Mouse (Mus musculus) adrenal gland, postnatal 10 days (tissue): ENCODE measurements around the gene Fam155a. TPM values are rescaled to one million over a fixed set of nuclear protein-coding genes. Genes with fewer than 3 reads are reported as not detected.
"Not testable (repeated sequence)": the region's sequence is repeated elsewhere in the genome, so short reads cannot be mapped to it uniquely, and the experiment has no call there.

Experiments used
- DNase-seq: peaks from one replicate; pipeline ENCODE4 v3.0.0; 2021; ENCODE audit warnings: mixed read lengths
- total RNA-seq, 2 experiments: library from RNA; stranded (reverse); gene quantifications; 2 replicates each; pipeline ENCODE4 v1.2.3; 2021

The Fam155a gene
- total RNA-seq, 2 experiments from 2014 or later = 8.8 to 9.8 TPM

DNA sequence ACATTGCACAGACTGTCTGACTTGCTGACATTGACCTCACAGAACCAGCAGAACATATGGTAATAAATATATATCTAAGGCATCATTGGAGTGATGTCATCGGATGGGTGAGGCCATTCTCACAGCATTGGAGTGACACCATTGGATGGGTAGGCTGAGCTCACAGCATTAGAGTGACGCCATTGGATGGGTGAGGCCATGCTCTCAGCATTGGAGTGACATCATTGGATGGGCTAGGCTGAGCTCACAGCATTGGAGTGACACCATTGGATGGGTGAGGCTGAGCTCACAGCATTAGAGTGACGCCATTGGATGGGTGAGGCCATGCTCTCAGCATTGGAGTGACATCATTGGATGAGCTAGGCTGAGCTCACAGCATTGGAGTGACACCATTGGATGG lies 110.9 kb downstream of the Fam155a start:
- DNase-seq = not testable (repeated sequence)

DNA sequence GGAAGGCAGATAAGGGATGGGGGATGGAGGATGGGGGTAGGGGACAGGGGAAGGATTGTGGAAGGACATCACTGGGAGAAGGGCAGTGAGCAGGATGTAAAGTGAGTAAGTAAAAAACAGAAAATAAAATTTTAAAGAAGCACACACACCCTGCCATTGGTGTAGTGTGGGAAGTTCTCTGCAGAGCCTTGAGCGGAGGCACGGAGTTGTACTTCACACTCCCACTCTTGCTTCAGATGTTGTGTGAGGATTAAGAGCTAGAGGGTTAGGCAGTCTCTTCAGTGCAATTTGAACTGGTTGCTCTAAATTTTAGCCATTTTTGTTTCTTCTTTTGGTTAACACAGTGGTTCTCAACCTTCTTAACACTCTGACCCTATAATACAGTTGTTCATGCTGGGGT lies 114.1 kb downstream of the Fam155a start:
- DNase-seq = no peak

DNA sequence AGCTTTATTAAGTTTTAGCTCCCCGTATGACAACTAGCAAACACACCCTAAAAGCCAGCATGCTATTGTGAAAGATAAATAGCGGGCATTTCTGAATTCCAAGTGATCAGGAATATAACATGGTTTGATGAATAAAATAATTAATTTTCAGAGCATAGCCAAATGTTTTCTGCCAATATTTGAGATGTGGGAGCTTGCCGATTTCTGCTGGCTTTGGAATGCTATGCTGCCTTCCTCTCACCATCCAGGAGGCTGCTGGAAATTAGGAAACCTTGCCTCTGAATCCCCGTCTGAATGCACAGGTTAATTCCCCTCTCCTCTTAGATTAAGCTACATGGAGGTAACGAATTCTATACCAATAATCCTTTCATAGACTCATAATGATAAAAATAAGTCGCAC lies 116.1 kb downstream of the Fam155a start:
- no peak for DNase-seq

DNA sequence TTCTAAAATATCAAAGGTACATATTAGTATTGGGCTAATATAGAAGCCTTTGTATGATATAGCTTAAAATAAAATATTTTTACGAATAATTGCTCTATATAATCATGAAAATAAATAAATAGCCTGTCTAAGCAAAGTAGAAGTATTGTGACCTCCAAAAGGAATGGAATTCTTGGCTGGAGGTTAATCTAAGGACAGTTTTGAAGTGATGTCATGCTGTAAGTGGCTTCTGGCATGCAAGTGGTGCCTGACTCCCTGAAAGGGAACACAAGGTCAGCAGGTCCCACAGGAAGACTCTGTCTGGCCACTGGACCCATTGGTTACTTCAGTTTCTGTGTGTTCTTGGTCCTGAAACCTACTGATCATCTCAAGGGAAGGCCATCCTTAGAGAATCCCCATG lies 117.3 kb downstream of the Fam155a start:
- no peak for DNase-seq

DNA sequence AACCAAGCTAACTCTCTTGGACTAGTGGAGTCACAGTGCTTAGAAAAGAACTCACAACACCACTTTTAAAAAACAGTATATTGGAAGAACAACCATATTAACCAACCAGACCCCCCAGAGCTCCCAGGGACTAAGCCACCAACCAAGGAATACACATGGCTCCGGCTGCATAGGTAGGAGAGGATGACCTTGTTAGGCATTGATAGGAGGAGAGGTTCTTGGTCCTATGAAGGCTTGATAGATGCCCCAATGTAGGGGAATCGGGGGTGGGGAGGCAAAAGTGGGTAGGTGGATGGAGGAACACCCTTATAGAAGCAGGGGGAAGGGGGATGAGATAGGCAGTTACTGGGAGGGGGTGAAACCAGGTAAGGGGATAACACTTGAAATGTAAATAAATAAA lies 132.8 kb downstream of the Fam155a start:
- no peak for DNase-seq

DNA sequence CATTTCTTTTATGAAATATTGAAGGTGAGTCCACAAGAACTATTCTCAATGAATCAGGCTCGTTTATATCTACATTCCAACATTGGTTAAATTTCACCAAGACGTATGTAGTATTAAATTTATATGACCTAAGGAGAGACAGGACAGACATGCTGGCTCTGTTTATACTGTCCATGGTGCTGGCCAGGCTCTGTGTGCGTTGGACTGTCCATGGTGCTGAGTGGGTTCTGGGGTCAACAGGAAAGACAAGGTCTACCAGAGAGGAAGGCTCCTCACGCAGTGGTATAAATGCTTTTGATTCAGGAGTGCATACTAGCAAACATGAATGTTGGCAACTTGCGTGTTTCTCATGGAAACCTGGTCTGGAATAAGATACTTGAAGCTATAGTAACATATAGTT lies 135.7 kb downstream of the Fam155a start:
- DNase-seq = peak; percentile 54

DNA sequence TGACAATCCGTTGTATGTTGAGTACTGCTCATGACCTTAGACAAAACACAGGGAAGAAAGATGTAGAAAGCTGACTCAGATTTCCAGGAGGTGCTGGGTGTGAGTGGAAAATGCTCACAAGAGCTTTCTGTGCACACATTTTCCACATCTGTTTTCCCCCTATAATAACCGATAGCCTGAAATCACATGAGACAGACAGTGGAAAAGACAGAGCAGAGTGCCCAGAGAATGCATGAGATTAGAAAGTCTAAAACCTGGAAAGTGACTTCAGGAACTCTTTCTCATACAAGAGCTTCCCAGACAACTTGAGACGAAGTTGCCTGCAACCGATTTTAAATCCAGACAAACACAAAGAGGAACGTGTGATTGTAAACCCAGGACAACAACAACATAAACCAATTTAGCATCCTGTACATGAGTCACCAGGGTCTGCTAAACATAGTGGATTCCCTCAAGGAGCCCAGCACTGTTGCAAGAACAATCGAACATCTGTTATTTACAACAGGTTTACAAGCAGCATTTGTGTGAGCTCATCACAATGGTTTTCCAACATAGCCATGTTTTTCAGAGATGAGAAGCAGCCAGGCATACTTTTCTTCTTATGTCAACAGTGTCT lies 163.8 kb downstream of the Fam155a start:
- no peak for DNase-seq

DNA sequence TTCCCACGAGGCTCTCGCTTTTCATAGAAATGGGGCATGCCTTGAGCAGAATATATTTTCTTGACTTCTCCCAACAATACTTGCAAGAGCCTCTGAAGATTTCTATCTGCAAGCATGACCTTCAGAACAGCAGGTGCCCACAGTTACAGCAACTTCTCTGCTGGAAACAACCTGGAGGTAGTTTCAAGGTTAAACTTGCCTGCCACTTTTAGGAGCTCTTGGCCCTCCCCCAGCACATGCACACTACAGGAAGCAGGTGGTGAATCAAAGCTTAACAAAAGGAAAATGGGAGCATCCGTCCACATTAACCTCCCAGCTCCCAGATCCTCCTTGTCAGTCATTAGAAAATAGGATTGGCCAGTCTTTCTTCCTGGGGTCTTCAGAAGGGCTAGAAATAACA lies 175.0 kb downstream of the Fam155a start:
- DNase-seq = no peak

DNA sequence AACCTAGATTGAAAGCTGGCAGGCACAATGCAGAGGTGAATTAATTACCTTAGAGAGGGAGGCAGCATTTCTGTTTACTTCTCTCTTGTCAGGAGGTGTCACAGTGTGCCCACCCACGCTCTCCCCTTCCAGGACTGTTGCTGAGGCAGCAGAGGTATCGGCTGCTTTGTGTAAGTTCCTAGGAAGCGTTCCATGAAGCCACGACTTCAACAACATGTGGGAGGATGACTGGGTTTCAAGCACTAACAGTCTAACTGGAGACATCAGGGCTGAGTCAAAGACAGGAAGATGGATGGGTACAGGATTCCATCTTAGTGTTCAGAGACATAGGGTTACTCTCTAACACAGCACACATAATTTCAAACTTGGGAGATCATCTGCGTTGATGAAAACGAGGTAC lies 189.1 kb downstream of the Fam155a start:
- DNase-seq = no peak

DNA sequence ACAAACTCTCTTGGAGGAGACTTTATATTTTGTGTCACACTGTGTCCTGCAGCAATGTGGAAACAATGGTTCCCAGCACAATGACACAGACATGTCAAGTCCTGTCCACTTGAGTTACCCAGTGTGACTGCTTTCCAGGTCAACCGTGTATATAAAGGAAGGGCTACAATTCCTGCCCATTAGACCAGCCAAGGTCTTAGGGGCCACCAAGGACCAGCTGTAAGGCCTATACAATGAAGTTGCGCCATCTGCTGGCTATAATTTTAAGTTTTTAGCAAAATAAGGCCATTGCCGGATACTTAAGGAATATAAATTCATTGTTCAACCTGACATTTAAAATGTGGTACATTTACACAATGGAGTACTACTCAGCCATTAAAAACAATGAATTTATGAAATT lies 190.8 kb downstream of the Fam155a start:
- peak; percentile 10 for DNase-seq

DNA sequence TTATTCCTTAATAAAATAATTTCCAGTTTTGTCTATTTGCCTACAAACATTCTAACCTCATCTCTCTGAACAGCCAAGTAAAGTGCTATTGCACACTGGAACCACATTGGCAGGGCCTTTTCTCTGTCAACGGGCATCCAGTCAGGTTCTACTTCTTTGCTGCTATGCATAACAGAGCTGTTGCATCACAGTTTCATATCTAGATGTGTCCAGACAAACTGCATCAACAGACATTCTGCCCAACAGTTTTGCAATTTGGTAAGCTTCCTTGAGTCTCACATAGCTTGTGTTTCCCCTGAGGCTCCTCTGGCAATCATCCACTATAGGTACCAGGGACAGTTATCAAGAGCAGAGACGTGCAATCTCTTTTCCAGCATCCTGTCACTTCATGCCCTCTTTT lies 199.0 kb downstream of the Fam155a start:
- DNase-seq = no peak

DNA sequence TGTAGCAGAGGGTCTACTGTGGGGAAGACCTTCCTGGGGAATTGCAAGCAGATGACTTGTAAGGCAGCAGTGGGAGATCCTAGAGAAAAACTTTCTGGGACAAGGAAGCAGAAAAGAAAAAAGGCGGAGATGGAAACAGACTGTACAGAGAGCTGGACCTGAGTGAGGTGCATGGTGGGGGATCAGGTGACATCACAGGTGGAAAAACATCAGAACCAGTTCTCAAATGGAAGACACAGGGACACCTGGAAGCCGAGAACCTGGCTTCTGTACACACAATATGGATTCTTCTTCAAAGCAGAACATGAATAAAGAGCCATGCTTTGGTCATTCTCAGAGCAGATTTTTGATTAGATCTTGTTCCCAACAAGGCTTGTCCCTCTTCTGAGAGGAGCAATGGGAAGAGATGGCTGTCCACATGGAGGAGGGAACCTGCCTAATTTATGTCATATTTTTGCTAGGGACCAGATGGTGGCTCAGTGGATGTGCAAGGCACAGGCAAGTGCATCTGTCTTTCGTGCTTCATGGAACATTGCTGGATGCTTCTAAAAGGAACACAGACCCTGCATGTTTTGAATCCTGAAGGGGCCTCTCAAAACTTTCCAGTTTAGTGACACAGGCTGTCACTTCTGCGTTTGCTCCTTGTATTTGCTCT lies 201.3 kb downstream of the Fam155a start:
- DNase-seq = no peak

DNA sequence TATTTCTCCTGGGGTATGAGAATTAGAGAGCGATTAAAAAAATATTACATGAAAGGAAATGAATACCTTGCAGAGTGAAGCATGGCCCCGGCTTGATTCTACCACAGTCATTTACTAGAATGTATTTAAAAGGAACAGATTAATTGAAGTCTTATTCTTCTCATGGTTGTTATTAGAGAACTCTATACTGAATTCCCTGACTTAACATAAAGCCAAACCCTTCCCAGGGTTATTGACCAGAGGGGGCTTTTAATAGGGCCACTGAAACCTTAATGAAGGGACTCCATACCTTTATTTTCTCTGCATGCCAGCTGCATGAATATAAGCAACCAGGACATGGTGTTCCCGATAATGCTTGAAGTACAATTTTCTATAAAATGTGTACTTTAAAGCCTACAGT lies 221.8 kb downstream of the Fam155a start:
- no peak for DNase-seq

DNA sequence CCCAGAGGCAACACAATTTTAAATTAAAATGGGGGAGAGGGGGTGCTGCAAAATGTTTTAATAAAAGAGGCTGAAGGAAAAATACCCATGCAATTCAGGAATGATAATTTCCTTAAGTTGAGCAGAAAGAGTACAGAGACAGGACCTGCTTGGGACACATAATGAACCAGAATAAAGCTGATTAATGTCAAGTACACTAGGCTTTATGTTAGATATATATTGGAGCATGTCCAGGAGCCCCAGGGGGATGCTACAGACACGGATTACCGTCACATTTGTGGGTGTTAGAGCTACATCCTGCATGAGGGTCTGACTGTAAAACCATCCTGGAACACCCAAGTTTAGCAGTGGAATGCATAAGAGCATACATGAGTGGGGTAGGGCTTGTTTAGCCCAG lies 223.4 kb downstream of the Fam155a start:
- DNase-seq = no peak

DNA sequence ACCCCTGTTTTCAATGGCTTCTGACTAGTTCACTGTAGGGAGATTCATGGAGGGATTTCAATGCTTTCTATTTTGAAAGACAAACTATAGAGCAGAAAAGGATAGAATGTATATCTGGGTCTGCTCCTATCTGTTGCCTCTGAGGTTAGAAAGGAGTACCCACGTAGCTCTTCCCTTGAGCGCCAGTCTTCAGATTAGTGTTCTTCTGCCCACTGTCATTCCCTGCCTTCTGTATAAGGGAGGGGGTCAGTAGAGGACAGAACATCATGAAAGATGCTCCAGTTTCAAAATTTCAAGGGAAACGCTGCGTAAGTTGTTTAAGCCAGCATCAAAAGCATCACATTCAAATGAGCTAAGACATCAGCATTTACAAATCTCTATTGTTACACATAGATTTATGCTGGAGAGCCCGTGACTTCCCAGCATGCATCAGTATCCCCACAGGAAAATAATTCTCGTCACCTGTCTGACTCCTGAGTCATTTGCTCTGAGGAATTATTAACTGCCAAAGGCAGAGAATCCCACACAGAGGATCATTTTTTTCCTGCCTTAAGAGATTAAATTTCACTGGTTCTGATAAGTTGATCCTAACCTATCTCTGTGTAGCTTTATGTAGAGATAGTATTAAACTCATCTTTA lies 223.9 kb downstream of the Fam155a start:
- no peak for DNase-seq

DNA sequence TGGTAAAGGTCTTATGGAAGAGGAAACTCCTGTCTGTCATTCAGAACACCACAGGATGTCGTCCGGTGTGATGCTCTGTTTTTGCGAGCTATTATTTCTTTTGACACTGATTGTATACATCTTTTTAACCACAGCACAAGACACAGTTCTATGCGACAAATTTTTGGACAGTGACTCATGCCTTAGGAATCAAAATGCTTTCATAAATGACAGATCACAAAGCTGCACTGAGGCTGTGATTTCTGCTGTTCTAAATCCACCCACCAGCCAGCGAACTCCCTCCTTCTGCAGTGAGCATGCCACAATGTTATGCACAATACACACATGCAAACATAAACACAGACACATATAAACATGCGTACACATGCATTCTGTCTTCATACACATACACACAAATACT lies 224.5 kb downstream of the Fam155a start:
- no peak for DNase-seq

DNA sequence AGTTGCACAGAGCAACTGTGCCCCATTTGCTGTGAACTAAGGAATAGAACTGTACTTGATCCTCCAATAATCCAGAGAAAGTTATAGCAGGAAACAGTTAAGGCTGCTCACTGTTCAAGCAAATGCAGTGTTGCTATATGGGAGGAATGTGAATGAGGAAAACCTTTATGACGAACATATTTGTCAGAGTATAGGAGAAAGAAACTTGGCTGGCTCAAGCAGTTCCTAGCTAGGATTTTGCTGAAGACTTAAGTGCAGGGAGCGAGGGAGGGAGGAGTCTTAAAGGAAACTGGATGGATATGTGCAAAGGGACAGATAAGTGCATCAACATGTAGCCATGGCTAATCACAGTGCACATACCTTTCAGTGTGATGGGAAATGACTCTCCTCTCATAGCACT lies 225.3 kb downstream of the Fam155a start:
- DNase-seq = no peak

DNA sequence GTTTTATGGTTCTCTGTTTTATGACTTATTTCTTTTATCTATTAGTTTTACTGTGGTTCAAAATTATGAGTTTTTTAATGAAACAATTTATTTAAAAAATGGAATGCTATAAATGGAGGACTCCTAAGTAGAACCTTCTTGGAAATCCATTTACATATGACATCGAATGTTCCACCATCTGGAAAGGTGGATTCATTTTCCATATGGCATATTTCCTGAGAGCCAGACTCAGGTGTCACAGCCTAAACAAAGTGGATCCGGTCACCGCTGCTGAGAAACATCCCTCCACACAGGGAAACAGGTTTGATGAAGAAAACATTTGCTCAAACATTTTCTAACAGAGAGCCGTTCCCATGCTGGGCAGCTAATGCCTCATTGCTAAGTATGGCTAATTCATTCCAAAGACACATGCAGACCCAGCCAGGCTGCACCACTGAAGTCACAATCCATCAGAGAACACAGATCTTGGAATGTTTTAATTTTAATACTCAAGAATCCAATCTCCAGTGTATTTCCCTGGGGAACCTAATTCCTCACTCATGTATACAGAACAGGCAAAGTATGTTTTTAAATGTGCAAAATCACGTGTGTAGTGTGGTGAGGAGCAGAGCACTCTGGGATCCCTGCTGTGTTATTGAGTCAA lies 235.1 kb downstream of the Fam155a start:
- DNase-seq = no peak

DNA sequence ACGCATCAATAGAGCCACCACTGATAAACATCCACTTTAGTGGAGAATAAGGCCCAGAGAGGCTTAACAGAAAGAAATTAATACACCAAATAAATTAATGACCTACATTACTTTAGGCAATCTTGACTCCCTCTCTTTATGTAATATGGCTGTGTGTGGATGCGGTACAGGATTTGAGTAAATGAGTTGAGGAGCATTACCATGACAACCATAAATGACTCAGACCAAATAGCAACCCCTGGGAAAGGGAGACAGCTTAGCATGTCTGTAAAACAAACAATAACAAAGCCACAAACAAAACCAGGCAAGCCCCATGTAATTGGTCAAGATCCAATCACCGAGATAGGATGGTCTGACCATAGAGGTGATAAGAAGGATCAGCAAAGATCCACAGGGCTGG lies 244.4 kb downstream of the Fam155a start:
- no peak for DNase-seq

DNA sequence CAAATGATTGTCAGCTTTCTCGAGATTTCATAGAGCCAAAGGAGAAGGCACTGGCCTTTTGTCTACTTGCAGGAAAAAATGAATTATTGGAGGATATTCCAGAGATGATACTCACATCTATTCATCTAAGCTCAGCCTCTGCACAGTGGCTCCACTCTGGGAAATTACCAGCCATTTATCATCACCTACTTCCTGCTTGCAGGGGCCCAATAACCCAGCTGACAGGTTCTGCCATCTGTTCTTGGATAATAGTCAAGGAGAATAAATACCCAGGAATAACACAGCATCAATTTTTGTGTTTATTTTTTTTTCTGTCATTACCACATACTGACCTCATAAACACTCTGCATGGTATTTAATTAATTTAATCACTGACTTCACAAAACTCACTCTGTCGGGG lies 249.4 kb downstream of the Fam155a start:
- no peak for DNase-seq

DNA sequence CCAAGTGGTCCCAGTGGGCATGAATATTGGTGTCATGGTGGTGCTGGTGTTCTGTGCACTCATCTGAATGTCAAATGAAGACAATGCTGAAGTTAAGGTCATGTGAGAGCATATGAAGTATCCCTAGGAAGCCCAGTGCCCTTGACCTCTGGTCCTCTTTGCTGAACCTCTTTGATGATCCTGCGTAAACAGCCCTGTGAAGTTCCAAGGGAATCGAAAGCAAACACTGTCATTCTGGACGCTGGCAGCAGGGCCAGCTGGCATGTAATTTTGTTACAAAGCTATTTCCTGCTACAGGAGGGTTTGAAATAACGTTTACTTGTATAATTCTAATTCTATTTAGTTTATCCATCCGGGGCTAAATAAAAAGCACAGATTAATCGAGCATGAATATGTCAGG lies 270.2 kb downstream of the Fam155a start:
- DNase-seq = peak; percentile 32

DNA sequence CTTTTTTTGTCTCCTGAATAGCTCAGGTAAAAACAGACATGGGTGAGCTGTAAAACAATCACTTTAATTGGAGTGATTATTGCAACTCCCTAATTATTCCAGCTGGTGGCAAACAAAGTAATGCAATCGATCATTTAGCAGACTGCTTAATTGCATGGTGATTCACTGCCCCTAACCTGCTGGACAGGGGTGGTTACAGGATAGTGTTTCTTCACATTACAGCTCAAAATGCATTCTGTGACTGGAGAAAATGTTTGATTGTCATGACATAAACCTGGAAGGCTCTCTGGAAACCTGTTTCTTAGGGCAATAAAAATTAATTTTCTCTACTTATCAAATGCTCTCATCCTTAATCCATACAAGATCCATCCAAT lies 276.7 kb downstream of the Fam155a start:
- DNase-seq = no peak

DNA sequence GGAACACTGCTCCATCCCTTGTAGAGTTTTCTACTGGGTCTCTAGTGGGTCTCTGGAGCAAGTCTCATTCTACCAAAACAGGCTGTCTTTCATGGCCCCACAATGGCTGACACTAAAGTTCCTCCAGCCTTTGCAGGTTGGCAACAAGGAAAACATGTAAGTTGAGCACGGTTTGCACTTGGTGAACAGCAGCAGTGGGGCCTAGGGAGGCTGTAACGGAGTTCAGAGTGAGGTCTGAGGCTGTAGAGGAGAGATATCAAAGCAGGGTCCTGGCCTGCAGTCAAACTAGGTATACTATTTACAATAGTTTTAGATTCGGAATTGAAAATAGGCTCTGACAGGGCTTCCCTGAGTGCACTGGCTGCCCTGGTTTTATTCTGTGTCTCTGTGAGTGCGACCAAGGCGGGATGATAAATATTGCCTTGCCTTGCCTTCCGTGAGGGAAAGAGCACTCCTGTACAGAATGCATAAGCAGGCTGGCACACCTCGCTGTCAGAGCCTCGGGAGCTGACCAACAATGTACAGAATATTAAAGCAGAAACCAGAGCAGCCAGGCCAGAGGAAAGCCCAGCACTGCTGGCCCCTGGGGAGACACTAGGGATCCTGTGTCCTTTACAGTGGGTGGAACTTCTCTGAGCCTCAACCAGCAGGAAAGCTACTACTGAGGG lies 277.3 kb downstream of the Fam155a start:
- no peak for DNase-seq
